8 mouse cellular contexts compared by ENCODE assay signal in genomic region chr17:25578920-25579319, GRCm38 (mm10). TPM values are rescaled to one million over a fixed set of nuclear protein-coding genes. Genes with fewer than 3 reads are reported as not detected.
DNase-seq lines count a peak whose midpoint lies in the region; ATAC-seq lines count a peak whose summit lies in the region.

TSS of gene Lmf1 (plus strand) at chr17:25579085.

- H3K9me3 ChIP-seq in hindbrain, embryonic 10.5 days: no peaks in the 10 kb centered on the region

- peak within 1 kb of the TSS; percentile 77 for H3K4me3 ChIP-seq in hindbrain, embryonic 10.5 days

- under 1% methylated on average over 31 of the region's 31 CpGs for WGBS in hindbrain, embryonic 10.5 days

- peak; percentile 96 for DNase-seq in MN1 (ENCODE audit: low spot score)
- DNase-seq in cerebellum, adult 9-10 months: peak; percentile 98
- peak; percentile 96 for DNase-seq in hindbrain, embryonic 10.5 days (ENCODE audit: low spot score)
- peak; percentile 92 to 95 for DNase-seq in layer of hippocampus, postnatal 10 days (ENCODE audit: low spot score in 2 of 2)
- DNase-seq in lung, postnatal 10 days: peak; percentile 99
- DNase-seq in ovary, postnatal 36 days (ENCODE audit: low spot score): peak; percentile 96
- DNase-seq in thymus, postnatal 25 days: peak; percentile 97

- ATAC-seq in frontal cortex, adult (ENCODE audit: low TSS enrichment): peak; percentile 87

- H3K4me1 ChIP-seq in hindbrain, embryonic 10.5 days (replicated peaks): peaks cover 64% of the 10 kb centered on the region

- H3K36me3 ChIP-seq in hindbrain, embryonic 10.5 days: no peaks in the 10 kb centered on the region

- H3K27ac ChIP-seq in hindbrain, embryonic 10.5 days: peak within 1 kb of the TSS; percentile 95

- peaks cover 28% of the 10 kb centered on the region for H3K27me3 ChIP-seq in hindbrain, embryonic 10.5 days (ENCODE audit: insufficient read depth, poor library complexity, severe bottlenecking)

RNA-seq across cellular contexts. Expression of gene Lmf1, which starts in this region (rescaled TPM):
- polyA plus RNA-seq in hindbrain, embryonic 10.5 days (2016; fragmentation: Nextera tagmentation; extraction: Ambion mirVana): 27.3 and 29.4 TPM in 2 replicates
- 10 to 100 TPM; 23.1 to 26.4 TPM for total RNA-seq in layer of hippocampus, postnatal 10 days (2021)

Comparison
In these comparisons a context has a peak if more than half of its experiments do, and no peak if none do; other contexts are left out.
1. Peak in every context shown above with its lines: DNase-seq, ATAC-seq, H3K4me3 ChIP-seq and H3K27ac ChIP-seq.